Mouse (Mus musculus) spleen, adult 2 months (tissue): Measurements from ENCODE around the gene Sfmbt2. TPM values are rescaled to one million over a fixed set of nuclear protein-coding genes. Genes with fewer than 3 reads are reported as not detected.

Experiments
- DNase-seq, 2 experiments: peaks; one replicate each; pipeline versions ENCODE4 v3.0.0 to v3.0.0-alpha.2; 2012 to 2021; ENCODE audit warnings: low spot score in 2 of 2, low read depth in 1 of 2
- H3K27ac ChIP-seq: fragments of 200-500 bp; 2 replicates; pipeline ENCODE4 v1.5.1; 2012; ENCODE audit warnings: low read length, inconsistent platforms; ENCODE audit not compliant: insufficient read depth
- H3K27me3 ChIP-seq: fragments of 200-500 bp; 2 replicates; pipeline ENCODE4 v1.6.1; 2012; ENCODE audit warnings: mild to moderate bottlenecking, moderate library complexity, low read length, inconsistent platforms; ENCODE audit not compliant: control insufficient read depth, insufficient read depth
- H3K36me3 ChIP-seq: fragments of 200-500 bp; 2 replicates; pipeline ENCODE4 v1.6.1; 2012; ENCODE audit warnings: mild to moderate bottlenecking, low read length, inconsistent platforms; ENCODE audit not compliant: control insufficient read depth, insufficient read depth
- H3K4me1 ChIP-seq: fragments of 200-500 bp; 2 replicates; pipeline ENCODE4 v1.6.1; 2011; ENCODE audit warnings: inconsistent platforms; ENCODE audit not compliant: control insufficient read depth, insufficient read depth, insufficient read length
- H3K4me3 ChIP-seq: fragments of 200-500 bp; 2 replicates; pipeline ENCODE4 v1.5.1; 2011; ENCODE audit warnings: mild to moderate bottlenecking, inconsistent platforms; ENCODE audit not compliant: insufficient read depth, insufficient read length; ENCODE audit errors: extremely low read depth
- CTCF ChIP-seq: fragments of 200-500 bp; IDR thresholded peaks from 2 replicates; pipeline ENCODE4 v1.5.1; 2011; ENCODE audit warnings: mild to moderate bottlenecking, inconsistent platforms; ENCODE audit not compliant: insufficient read depth, insufficient read length, insufficient replicate concordance; ENCODE audit errors: extremely low read depth
- POLR2A ChIP-seq: fragments of 200-500 bp; IDR thresholded peaks from 2 replicates; pipeline ENCODE4 v1.6.1; 2011; ENCODE audit warnings: low read depth, low read length, inconsistent platforms
- WGBS: fragments of 180-500 bp; shearing (Covaris S2); methylation state at CpG from one replicate; pipeline ENCODE4 v1.1.7; 2018; 5-methylcytosine and 5-hydroxymethylcytosine counted together
- polyA plus RNA-seq: library from polyadenylated mRNA; depleted of rRNA; stranded (reverse); fragments of >200 nt; gene quantifications from 2 replicates; pipeline ENCODE4 v1.2.3, GENCODE M21; 2012; rRNA removed

Sfmbt2 gene
- polyA plus RNA-seq, 1 experiment: 0.34 TPM

DNA sequence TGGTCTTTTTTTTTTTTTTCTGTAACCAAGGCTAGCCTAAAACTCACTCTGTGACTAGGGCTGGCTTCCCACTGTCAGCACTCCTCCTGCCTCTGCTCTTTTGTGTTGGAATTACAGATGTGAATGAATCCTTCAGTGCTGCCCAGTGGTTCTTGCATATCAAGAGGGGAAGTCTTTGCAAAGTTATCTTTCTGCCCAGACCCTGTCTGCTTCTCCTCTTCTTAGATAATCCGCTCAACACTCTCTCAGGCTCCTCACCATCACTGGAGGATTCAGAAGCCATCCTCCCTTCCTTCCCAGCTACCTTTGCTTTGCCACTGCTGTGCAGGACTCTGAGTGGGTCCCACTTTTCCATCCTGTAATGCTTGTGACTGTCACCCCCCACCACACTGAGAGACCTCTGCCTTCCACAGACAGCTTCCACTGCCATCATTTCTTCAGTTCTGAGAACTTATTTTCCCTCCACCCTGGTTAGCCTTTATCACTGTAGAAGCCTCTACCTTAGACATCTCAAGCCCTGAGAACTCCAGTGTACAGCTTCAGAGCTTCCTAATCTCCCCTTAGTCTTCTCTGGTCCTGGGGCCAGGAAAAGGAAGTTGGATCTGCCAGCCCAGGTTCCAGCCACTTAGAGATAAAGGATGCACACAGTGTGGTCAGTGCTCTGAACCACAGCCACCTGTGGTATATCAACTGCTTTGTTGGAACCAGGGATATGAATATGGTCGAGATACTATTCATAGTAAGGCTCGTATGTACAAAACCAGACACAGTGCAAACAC is 205.8 kb downstream of the Sfmbt2 start:
- no peaks in the 10 kb centered on the region for H3K27me3 ChIP-seq
- WGBS: 83% methylated on average over 3 of the region's 3 CpGs
- no peak overlapping the region for H3K27ac ChIP-seq
- no peak overlapping the region for H3K4me3 ChIP-seq
- TF ChIP-seq POLR2A (no peak), CTCF (no peak)
- no peak for DNase-seq
- H3K4me1 ChIP-seq: no peaks in the 10 kb centered on the region
- H3K36me3 ChIP-seq: no peaks in the 10 kb centered on the region

DNA sequence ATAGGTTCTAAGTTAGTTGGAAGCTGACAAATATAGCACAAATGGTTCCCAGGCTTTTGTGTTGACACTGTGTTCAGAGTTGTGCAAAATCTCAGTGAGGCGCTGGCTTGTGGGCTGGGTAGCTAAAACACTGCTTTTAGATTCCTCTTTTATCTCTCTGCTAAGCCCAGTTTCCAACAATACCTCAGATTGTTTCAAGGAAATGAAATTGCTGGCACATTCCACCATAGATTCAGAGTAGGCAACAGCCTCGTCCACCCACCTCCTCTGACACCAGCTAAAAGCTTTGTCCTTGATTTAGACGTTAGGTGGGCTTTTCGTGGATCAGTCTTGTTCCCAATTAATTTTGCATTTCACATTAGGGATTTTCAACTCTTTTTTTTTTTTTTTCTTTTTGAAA is 212.4 kb downstream of the Sfmbt2 start:
- no peaks in the 10 kb centered on the region for H3K4me1 ChIP-seq
- 83% methylated on average over 4 of the region's 4 CpGs for WGBS
- H3K4me3 ChIP-seq: no peak overlapping the region
- H3K36me3 ChIP-seq: no peaks in the 10 kb centered on the region
- no peaks in the 10 kb centered on the region for H3K27me3 ChIP-seq
- no peak for TF ChIP-seq CTCF
- TF ChIP-seq POLR2A: no peak
- DNase-seq: no peak
- no peak overlapping the region for H3K27ac ChIP-seq

DNA sequence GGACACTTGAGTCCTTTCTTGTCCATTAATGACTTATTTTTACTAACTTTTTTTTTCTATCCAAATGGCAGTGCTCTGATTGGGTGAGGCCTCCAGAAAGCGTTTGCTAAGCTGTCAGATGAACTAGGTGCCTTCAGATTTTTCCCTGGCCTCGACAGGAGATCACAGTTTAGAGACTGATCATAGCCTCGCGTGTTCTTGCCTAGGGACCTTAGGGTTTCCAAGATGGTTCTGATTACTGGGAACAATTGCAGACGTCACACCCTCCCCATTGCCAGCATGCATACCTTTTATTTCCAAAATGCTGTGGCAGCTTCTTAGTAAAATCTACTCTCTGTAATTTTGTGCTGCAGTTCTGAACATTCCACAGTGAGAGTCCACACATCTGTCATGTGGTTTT is 212.8 kb downstream of the Sfmbt2 start:
- 90% methylated on average over 5 of the region's 5 CpGs for WGBS

DNA sequence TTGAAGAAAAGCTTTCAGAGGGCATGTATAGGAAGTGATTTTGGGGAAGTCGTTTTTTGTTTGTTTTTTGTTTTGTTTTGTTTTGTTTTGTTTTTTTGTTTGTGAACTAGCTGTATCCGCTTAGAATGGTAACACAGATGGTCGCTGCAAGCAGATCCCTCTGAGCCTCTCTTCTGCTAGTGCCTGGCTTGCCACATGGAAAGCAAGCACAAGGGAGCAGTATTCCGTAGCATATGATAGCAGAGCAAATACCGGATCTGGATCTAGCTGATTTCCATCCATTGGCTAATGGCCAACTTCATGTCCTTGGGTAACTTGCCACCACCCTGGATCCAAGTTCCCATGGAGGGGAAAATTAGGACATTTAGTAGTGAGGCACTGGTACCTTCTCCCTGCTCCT is 221.0 kb downstream of the Sfmbt2 start:
- H3K4me1 ChIP-seq: no peaks in the 10 kb centered on the region
- no peaks in the 10 kb centered on the region for H3K27me3 ChIP-seq
- TF ChIP-seq CTCF (no peak), POLR2A (no peak)
- no peak overlapping the region for H3K27ac ChIP-seq
- no peak for DNase-seq
- no peak overlapping the region for H3K4me3 ChIP-seq
- no peaks in the 10 kb centered on the region for H3K36me3 ChIP-seq
- WGBS: 78% methylated on average over 5 of the region's 5 CpGs

More for the DNA sequence above, 212.8 kb downstream of the Sfmbt2 start:
- H3K4me3 ChIP-seq: no peak overlapping the region
- no peaks in the 10 kb centered on the region for H3K27me3 ChIP-seq
- no peak for DNase-seq
- H3K27ac ChIP-seq: no peak overlapping the region
- no peaks in the 10 kb centered on the region for H3K36me3 ChIP-seq
- TF ChIP-seq POLR2A (no peak), CTCF (no peak)
- no peaks in the 10 kb centered on the region for H3K4me1 ChIP-seq

DNA sequence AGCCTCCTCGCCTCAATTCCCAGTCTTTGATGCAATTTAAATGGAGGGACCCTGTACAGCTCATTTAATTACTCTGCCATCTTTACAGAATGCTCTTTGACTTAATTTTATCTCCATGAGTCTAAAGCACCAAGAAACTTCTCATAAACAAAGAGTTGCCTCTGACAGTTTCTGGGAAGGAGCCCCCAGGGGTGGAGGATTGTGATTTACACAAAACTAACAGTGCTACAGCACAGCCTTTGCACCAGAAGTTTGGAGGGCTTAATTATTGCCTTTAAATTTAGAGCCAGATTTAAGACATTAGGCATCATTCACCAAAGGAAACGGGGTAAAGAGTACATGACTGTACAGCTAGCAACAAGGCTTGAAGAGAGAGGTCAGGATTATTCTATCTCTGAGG is 245.2 kb downstream of the Sfmbt2 start:
- H3K4me3 ChIP-seq: no peak overlapping the region
- TF ChIP-seq CTCF (no peak), POLR2A (no peak)
- no peaks in the 10 kb centered on the region for H3K36me3 ChIP-seq
- no peak overlapping the region for H3K27ac ChIP-seq
- H3K27me3 ChIP-seq: no peaks in the 10 kb centered on the region
- no peak for DNase-seq
- 83% methylated on average over 2 of the region's 2 CpGs for WGBS
- no peaks in the 10 kb centered on the region for H3K4me1 ChIP-seq

Other genes with a start within 250 kb of the Sfmbt2 start
- 0.14 and 0.19 TPM in 2 replicates for gene Itih2, start 239.1 kb upstream of the Sfmbt2 start, polyA plus RNA-seq
- gene Itih5, start 216.9 kb upstream of the Sfmbt2 start, polyA plus RNA-seq: 2.1 and 2.2 TPM in 2 replicates